Mouse (Mus musculus) kidney, adult 2 months (tissue): ENCODE data around the gene Slc11a2. TPM values are rescaled to one million over a fixed set of nuclear protein-coding genes. Genes with fewer than 3 reads are reported as not detected.
"Not testable (repeated sequence)": the region's sequence is repeated elsewhere in the genome, so short reads cannot be mapped to it uniquely, and the experiment has no call there.

Source experiments
- DNase-seq: peaks from one replicate; pipeline ENCODE4 v3.0.0; 2021
- H3K27ac ChIP-seq: fragments of 200-500 bp; 2 replicates; pipeline ENCODE4 v1.5.1; 2012; ENCODE audit warnings: low read depth, low read length, control low read depth, inconsistent platforms; ENCODE audit not compliant: insufficient read depth
- H3K27me3 ChIP-seq: fragments of 200-500 bp; replicated peaks from 2 replicates; pipeline ENCODE4 v1.6.1; 2012; ENCODE audit warnings: mild to moderate bottlenecking, moderate library complexity, low read length, inconsistent platforms; ENCODE audit not compliant: control insufficient read depth, insufficient read depth
- H3K36me3 ChIP-seq: fragments of 200-500 bp; 2 replicates; pipeline ENCODE4 v1.6.1; 2012; ENCODE audit warnings: mild to moderate bottlenecking, moderate library complexity, low read length, inconsistent platforms; ENCODE audit not compliant: control insufficient read depth, insufficient read depth
- H3K4me1 ChIP-seq: fragments of 200-500 bp; 2 replicates; pipeline ENCODE4 v1.6.1; 2011; ENCODE audit warnings: low read length; ENCODE audit not compliant: control insufficient read depth, insufficient read depth
- H3K4me3 ChIP-seq: fragments of 200-500 bp; 2 replicates; pipeline ENCODE4 v1.5.1; 2011; ENCODE audit warnings: mild to moderate bottlenecking, low read depth, low read length, control low read depth; ENCODE audit not compliant: insufficient read depth
- CTCF ChIP-seq: fragments of 200-500 bp; conservative IDR thresholded peaks from 2 replicates; pipeline ENCODE4 v1.5.1; 2011; ENCODE audit warnings: low read depth, mild to moderate bottlenecking, control low read depth, low read length, moderate library complexity, mixed read lengths; ENCODE audit not compliant: insufficient read depth, insufficient read length
- POLR2A ChIP-seq: fragments of 200-500 bp; IDR thresholded peaks from one replicate; pipeline ENCODE4 v1.6.1; 2011; ENCODE audit warnings: low read depth, low read length, control low read depth
- WGBS: fragments of 180-500 bp; shearing (Covaris S2); methylation state at CpG from one replicate; pipeline ENCODE4 v1.1.7; 2018; 5-methylcytosine and 5-hydroxymethylcytosine counted together
- polyA plus RNA-seq: library from polyadenylated mRNA; depleted of rRNA; stranded (reverse); fragments of >200 nt; gene quantifications from 2 replicates; pipeline ENCODE4 v1.2.3, GENCODE M21; 2012; rRNA removed

Slc11a2 gene
- polyA plus RNA-seq, 1 experiment = 97.1 TPM

GRCm38 (mm10) chr15:100352711-100353250 is 72.1 kb downstream of the Slc11a2 start, which contains the start of the genes Methig1 and Mettl7a2:
Gene Methig1 (plus strand): TSS chr15:100353149.
Gene Mettl7a2 (plus strand): TSS chr15:100353200.
- peak within 1 kb of the TSS; percentile 46; the same call in 1 of the 2 replicates for H3K27ac ChIP-seq
- WGBS = 73% methylated on average over 10 of the region's 10 CpGs

GRCm38 (mm10) chr15:100351501-100352060 is 73.3 kb downstream of the Slc11a2 start:
- peak overlapping the region; percentile 21 for H3K27ac ChIP-seq
- H3K36me3 ChIP-seq = no peaks in the 10 kb centered on the region
- no peaks in the 10 kb centered on the region for H3K27me3 ChIP-seq
- peaks cover 14% of the 10 kb centered on the region for H3K4me1 ChIP-seq
- peak; percentile 37 for DNase-seq
- TF ChIP-seq POLR2A (no peak), CTCF (no peak)
- 50% methylated on average over 6 of the region's 6 CpGs for WGBS
- H3K4me3 ChIP-seq = no peak overlapping the region

More at GRCm38 (mm10) chr15:100352711-100353250, 72.1 kb downstream of the Slc11a2 start, which contains the start of the genes Methig1 and Mettl7a2:
- Histone ChIP-seq H3K27me3 (no peaks in the 10 kb centered on the region), H3K36me3 (no peaks in the 10 kb centered on the region), H3K4me3 (peak within 1 kb of the TSS; percentile 21; the same call in 1 of the 2 replicates), H3K4me1 (peaks cover 12% of the 10 kb centered on the region)
- peak; percentile 37 for DNase-seq
- peak; percentile 18 for TF ChIP-seq POLR2A
- TF ChIP-seq CTCF = no peak

DNA sequence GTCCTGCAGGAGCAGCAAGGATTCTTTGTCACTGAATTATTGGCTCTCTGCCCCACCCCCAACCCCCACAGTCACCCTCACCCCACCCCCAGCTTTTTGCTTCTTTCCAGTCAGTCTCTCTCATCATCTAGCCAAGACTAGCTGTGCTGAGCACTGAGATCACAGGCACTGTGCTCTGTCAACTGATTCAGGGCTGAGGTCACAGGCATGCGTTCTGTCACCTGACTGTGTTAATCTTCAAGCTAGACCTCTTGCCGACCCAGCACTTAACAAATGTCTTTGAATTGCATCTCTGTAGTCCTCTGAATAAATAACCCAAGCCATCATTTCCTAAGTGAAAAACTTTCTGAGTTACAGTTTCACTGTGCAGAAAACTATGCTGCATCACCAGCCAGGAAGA is 75.4 kb downstream of the Slc11a2 start:
- 30% methylated on average over 2 of the region's 2 CpGs for WGBS
- no peaks in the 10 kb centered on the region for H3K36me3 ChIP-seq
- no peaks in the 10 kb centered on the region for H3K27me3 ChIP-seq
- H3K27ac ChIP-seq = peak overlapping the region; percentile 81
- peaks cover 21% of the 10 kb centered on the region for H3K4me1 ChIP-seq
- H3K4me3 ChIP-seq = no peak overlapping the region
- TF ChIP-seq POLR2A = no peak
- TF ChIP-seq CTCF = no peak
- DNase-seq = peak; percentile 94

GRCm38 (mm10) chr15:100346761-100347160 is 78.1 kb downstream of the Slc11a2 start:
- H3K27ac ChIP-seq = peak overlapping the region; percentile 69
- H3K4me1 ChIP-seq = peaks cover 25% of the 10 kb centered on the region
- no peaks in the 10 kb centered on the region for H3K27me3 ChIP-seq
- no peak overlapping the region for H3K4me3 ChIP-seq
- H3K36me3 ChIP-seq = no peaks in the 10 kb centered on the region
- 48% methylated on average over 14 of the region's 14 CpGs for WGBS
- DNase-seq = peak; percentile 84
- TF ChIP-seq CTCF (no peak), POLR2A (no peak)

DNA sequence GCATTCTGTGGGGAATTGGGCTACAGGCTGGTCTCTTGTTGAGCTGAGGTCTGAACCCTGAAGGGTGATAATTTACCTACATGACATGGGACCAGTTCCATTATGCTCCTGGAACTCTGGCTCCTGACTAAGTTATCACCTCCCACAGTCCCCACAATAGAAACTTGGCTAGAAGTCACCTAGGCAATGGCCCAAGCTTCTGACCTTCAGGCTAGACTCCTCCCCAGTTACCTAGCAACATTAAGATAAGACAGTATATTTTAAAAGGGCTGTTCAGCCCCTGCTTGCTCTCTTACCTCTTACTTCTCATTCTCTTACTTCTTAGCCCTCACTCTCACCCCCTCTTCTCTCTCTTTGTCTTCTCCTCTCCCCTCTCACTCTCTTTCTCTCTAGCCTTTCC is 79.4 kb downstream of the Slc11a2 start:
- TF ChIP-seq CTCF (no peak), POLR2A (no peak)
- Histone ChIP-seq H3K4me1 (peaks cover 22% of the 10 kb centered on the region), H3K27me3 (no peaks in the 10 kb centered on the region), H3K27ac (peak overlapping the region; percentile 60), H3K4me3 (no peak overlapping the region), H3K36me3 (no peaks in the 10 kb centered on the region)
- peak; percentile 64 for DNase-seq

- H3K4me3 ChIP-seq, H3K4me1 ChIP-seq, H3K36me3 ChIP-seq, H3K27me3 ChIP-seq: not testable (repeated sequence)
- peak; percentile 70 for DNase-seq
- 46% methylated on average over 5 of the region's 5 CpGs for WGBS
- H3K27ac ChIP-seq = peak overlapping the region; percentile 45; the same call in 1 of the 2 replicates
Measured at GRCm38 (mm10) chr15:100341314-100341980, 83.4 kb downstream of the Slc11a2 start.

Other genes with a start within 250 kb of the Slc11a2 start
- 38.6 and 43.7 TPM in 2 replicates for gene Atf1, start 197.3 kb downstream of the Slc11a2 start, polyA plus RNA-seq
- gene Tmprss12, start 144.2 kb downstream of the Slc11a2 start, polyA plus RNA-seq = 0.14 TPM in 1 of 2 replicates, not detected in the other
- 370 and 430 TPM in 2 replicates for gene Mettl7a1, start 120.9 kb downstream of the Slc11a2 start, polyA plus RNA-seq
- gene Mettl7a3, start 90.1 kb downstream of the Slc11a2 start, polyA plus RNA-seq = 0.11 and 0.15 TPM in 2 replicates
- gene Methig1, start 71.9 kb downstream of the Slc11a2 start, polyA plus RNA-seq = 16.5 and 16.6 TPM in 2 replicates
- gene Mettl7a2, start 71.9 kb downstream of the Slc11a2 start, polyA plus RNA-seq = 74.0 and 96.6 TPM in 2 replicates
- gene Higd1c, start 60.5 kb downstream of the Slc11a2 start, polyA plus RNA-seq = 0.97 and 2.0 TPM in 2 replicates
- 1.2 TPM in 2 replicates for gene Gm5475, start 2.9 kb downstream of the Slc11a2 start, polyA plus RNA-seq
- gene Letmd1, start 44.0 kb upstream of the Slc11a2 start, polyA plus RNA-seq = 79.0 and 79.8 TPM in 2 replicates
- gene Csrnp2, start 70.4 kb upstream of the Slc11a2 start, polyA plus RNA-seq = 2.6 and 2.7 TPM in 2 replicates
- gene Tfcp2, start 126.9 kb upstream of the Slc11a2 start, polyA plus RNA-seq = 18.7 and 20.6 TPM in 2 replicates
- 28.5 and 30.4 TPM in 2 replicates for gene Pou6f1, start 174.9 kb upstream of the Slc11a2 start, polyA plus RNA-seq
- gene Dazap2, start 190.3 kb upstream of the Slc11a2 start, polyA plus RNA-seq = 578 and 812 TPM in 2 replicates
- 160 and 163 TPM in 2 replicates for gene Smagp, start 211.9 kb upstream of the Slc11a2 start, polyA plus RNA-seq
- 1.7 and 4.7 TPM in 2 replicates for gene Bin2, start 244.5 kb upstream of the Slc11a2 start, polyA plus RNA-seq